ENCODE assay signal across 21 mouse cellular contexts in the genomic region with DNA sequence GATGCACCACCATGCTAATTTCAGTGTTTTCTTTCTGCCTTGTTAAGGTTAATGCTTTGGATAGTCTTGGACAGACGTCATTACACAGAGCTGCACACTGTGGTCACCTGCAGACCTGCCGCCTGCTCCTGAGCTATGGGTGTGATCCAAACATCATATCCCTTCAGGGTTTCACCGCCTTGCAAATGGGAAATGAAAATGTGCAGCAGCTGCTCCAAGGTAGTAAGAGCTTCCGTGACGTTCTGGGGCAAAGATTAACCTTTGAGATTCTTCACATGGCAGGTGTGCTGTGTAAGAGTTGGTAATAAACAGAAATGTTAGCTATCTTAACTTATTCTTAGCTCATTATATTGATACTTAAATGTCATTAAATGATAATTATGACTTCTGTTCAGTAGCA.
"Had no signal": no experiment of that assay in that cellular context is flagged by ENCODE, and none has a peak within 500 bp of the region (broad histone marks: within the 10 kb centered on the region; RNA-seq: fewer than 3 reads in every experiment).

No protein-coding gene starts in this region.

- DNase-seq: forebrain, postnatal 0 days; gastrocnemius, postnatal 14 days; gastrocnemius, postnatal 36 days; heart, adult 2 months; heart, postnatal 14 days; heart, postnatal 36 days; kidney, adult 18-20 months; layer of hippocampus, adult 9-11 months; layer of hippocampus, postnatal 36 days; left cerebral cortex, postnatal 4 days; lung, adult 18-20 months had no signal

- H3K4me3 ChIP-seq: heart, adult 2 months; heart, embryonic 13.5 days; heart, embryonic 15.5 days; hindbrain, embryonic 13.5 days; hindbrain, embryonic 15.5 days; limb, embryonic 13.5 days; limb, embryonic 15.5 days; liver, embryonic 12.5 days had no signal

- H3K27ac ChIP-seq: heart, adult 2 months; heart, embryonic 13.5 days; heart, embryonic 15.5 days; hindbrain, embryonic 13.5 days; hindbrain, embryonic 15.5 days; hindbrain, postnatal 0 days; limb, embryonic 13.5 days; limb, embryonic 15.5 days; liver, embryonic 12.5 days; liver, embryonic 14.5 days had no signal

- H3K27me3 ChIP-seq: heart, embryonic 13.5 days; heart, embryonic 15.5 days; hindbrain, embryonic 13.5 days; hindbrain, embryonic 15.5 days; limb, embryonic 13.5 days; limb, embryonic 15.5 days; liver, embryonic 12.5 days had no signal

- H3K9me3 ChIP-seq: heart, embryonic 13.5 days; heart, embryonic 15.5 days; hindbrain, embryonic 13.5 days; hindbrain, embryonic 15.5 days; limb, embryonic 13.5 days; limb, embryonic 15.5 days; liver, embryonic 12.5 days had no signal

- H3K4me2 ChIP-seq: heart, embryonic 11.5 days; heart, embryonic 13.5 days; heart, embryonic 15.5 days; hindbrain, embryonic 13.5 days; hindbrain, embryonic 15.5 days; limb, embryonic 13.5 days; limb, embryonic 15.5 days; liver, embryonic 12.5 days had no signal

- H3K4me1 ChIP-seq: heart, embryonic 13.5 days; heart, embryonic 15.5 days; hindbrain, embryonic 13.5 days; hindbrain, embryonic 15.5 days; limb, embryonic 13.5 days; limb, embryonic 15.5 days; liver, embryonic 12.5 days had no signal

- ATAC-seq: forebrain, postnatal 0 days; hindbrain, postnatal 0 days; liver, embryonic 12.5 days had no signal

- H3K9ac ChIP-seq: forebrain, postnatal 0 days; heart, embryonic 13.5 days; heart, embryonic 15.5 days; hindbrain, embryonic 13.5 days; hindbrain, embryonic 15.5 days; limb, embryonic 13.5 days; limb, embryonic 15.5 days; liver, embryonic 12.5 days; liver, embryonic 14.5 days had no signal
